Mouse (Mus musculus): ENCODE results near the gene Pkmyt1.

GRCm38 (mm10) chr17:23745301-23746251 lies 19.4 kb downstream of the Pkmyt1 start, which contains the start of gene Kremen2:
- TF ChIP-seq CTCF (IDR thresholded peaks at IDR 0.05; ENCODE audit: borderline replicate concordance, insufficient read depth, low read depth, low read length) = no peak
- TF ChIP-seq POLR2A (IDR thresholded peaks at IDR 0.05; ENCODE audit: borderline replicate concordance, insufficient read depth, low read length) = no peak

Measured in cerebellum, adult 2 months (tissue).